In the genomic region with DNA sequence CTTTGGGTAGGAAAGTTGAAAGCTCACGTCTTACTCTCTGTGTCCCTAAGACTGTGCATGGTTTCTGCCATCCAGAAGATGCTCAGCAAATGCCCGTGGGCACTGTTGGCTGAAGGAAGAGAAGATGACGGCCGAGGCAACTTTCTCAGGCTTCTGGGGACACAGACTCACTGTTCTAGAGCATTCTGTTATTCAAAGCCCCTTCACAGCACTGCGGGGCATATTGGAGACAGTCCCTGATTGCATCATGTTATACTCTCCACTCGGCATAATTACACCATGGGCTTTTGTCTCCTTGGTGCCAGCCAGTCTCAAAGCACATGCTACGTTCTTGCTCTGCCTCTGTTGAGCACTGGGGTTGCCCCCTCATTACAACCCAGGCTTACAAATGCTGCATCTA, we compare ENCODE assay signal across 19 mouse cellular contexts. TPM values are rescaled to one million over a fixed set of nuclear protein-coding genes. Genes with fewer than 3 reads are reported as not detected.
A peak's percentile ranks its signal among the peaks of the same experiment; 100 is the strongest.
DNase-seq lines count a peak whose midpoint lies in the region; ATAC-seq and TF ChIP-seq lines count a peak whose summit lies in the region.
"Had no signal": no experiment of that assay in that cellular context is flagged by ENCODE, and none has a peak within 500 bp of the region (broad histone marks: within the 10 kb centered on the region; RNA-seq: fewer than 3 reads in every experiment).

No protein-coding gene starts in this region.

- no peaks in the 10 kb centered on the region for H3K4me1 ChIP-seq in hindbrain, embryonic 14.5 days (replicated peaks; ENCODE audit: control insufficient read depth, insufficient read depth, low read length)
- H3K4me1 ChIP-seq in hindbrain, embryonic 10.5 days (replicated peaks): no peaks in the 10 kb centered on the region
- H3K4me1 ChIP-seq in midbrain, postnatal 0 days (ENCODE audit: insufficient read depth, low read length): no peaks in the 10 kb centered on the region
- no peaks in the 10 kb centered on the region for H3K4me1 ChIP-seq in midbrain, embryonic 13.5 days (replicated peaks)
- H3K4me1 ChIP-seq in hindbrain, embryonic 16.5 days (ENCODE audit: control insufficient read depth, insufficient read depth, low read depth, low read length): no peaks in the 10 kb centered on the region
- H3K4me1 ChIP-seq in neural tube, embryonic 14.5 days (ENCODE audit: control insufficient read depth, insufficient read depth, low read length): peaks cover 3% of the 10 kb centered on the region; the same call in 1 of the 2 replicates
- H3K4me1 ChIP-seq: limb, embryonic 12.5 days; liver, embryonic 12.5 days; megakaryocyte, embryonic 14.5 days had no signal

- ATAC-seq in hindbrain, embryonic 14.5 days (ENCODE audit: low FRiP score): peak; percentile 80
- ATAC-seq in midbrain, postnatal 0 days (ENCODE audit: low FRiP score): peak; percentile 89
- ATAC-seq in midbrain, embryonic 13.5 days: no peak
- ATAC-seq in hindbrain, embryonic 16.5 days: peak; percentile 93
- ATAC-seq in neural tube, embryonic 14.5 days (ENCODE audit: low read depth): peak; percentile 85; the same call in 1 of the 2 replicates
- ATAC-seq: liver, embryonic 12.5 days had no signal

- DNase-seq in hindbrain, embryonic 14.5 days (ENCODE audit: low spot score): no peak
- no peak for DNase-seq in hindbrain, embryonic 10.5 days (ENCODE audit: low spot score)
- DNase-seq in midbrain, postnatal 0 days (ENCODE audit: low spot score): peak; percentile 79
- no peak for DNase-seq in layer of hippocampus, postnatal 25 days (ENCODE audit: extremely low spot score in 1 of 2, low spot score in 1 of 2)
- DNase-seq: cerebellum, adult 2 months; gastrocnemius, postnatal 14 days; kidney, adult 18-20 months; lung, adult 2 months; thymus, postnatal 14 days had no signal

- no peak overlapping the region for H3K27ac ChIP-seq in hindbrain, embryonic 14.5 days
- no peak overlapping the region for H3K27ac ChIP-seq in hindbrain, embryonic 10.5 days
- H3K27ac ChIP-seq in midbrain, postnatal 0 days (ENCODE audit: low read depth, low read length): no peak overlapping the region
- no peak overlapping the region for H3K27ac ChIP-seq in midbrain, embryonic 13.5 days
- no peak overlapping the region for H3K27ac ChIP-seq in hindbrain, embryonic 16.5 days (ENCODE audit: low read depth, low read length)
- H3K27ac ChIP-seq in neural tube, embryonic 14.5 days (ENCODE audit: low read depth, low read length): peak overlapping the region; percentile 2; the same call in 1 of the 2 replicates
- H3K27ac ChIP-seq: heart, embryonic 15.5 days; kidney, postnatal 0 days; left cerebral cortex, adult 2 months; limb, embryonic 12.5 days; liver, embryonic 12.5 days had no signal

- H3K27me3 ChIP-seq in hindbrain, embryonic 14.5 days (ENCODE audit: control insufficient read depth, insufficient read depth, low read length): no peaks in the 10 kb centered on the region
- peaks cover 8% of the 10 kb centered on the region for H3K27me3 ChIP-seq in hindbrain, embryonic 10.5 days (ENCODE audit: insufficient read depth, poor library complexity, severe bottlenecking)
- H3K27me3 ChIP-seq in midbrain, postnatal 0 days (ENCODE audit: insufficient read depth, low read length): peaks cover 5% of the 10 kb centered on the region; the same call in 1 of the 2 replicates
- H3K27me3 ChIP-seq in midbrain, embryonic 13.5 days: peaks cover 13% of the 10 kb centered on the region
- no peaks in the 10 kb centered on the region for H3K27me3 ChIP-seq in hindbrain, embryonic 16.5 days (replicated peaks; ENCODE audit: control insufficient read depth, insufficient read depth, low read length)
- H3K27me3 ChIP-seq in neural tube, embryonic 14.5 days (ENCODE audit: control insufficient read depth, insufficient read depth, low read length): no peaks in the 10 kb centered on the region
- H3K27me3 ChIP-seq: heart, embryonic 15.5 days; megakaryocyte, embryonic 14.5 days had no signal

- H3K4me2 ChIP-seq in hindbrain, embryonic 14.5 days (replicated peaks): no peak overlapping the region
- no peak overlapping the region for H3K4me2 ChIP-seq in midbrain, postnatal 0 days (ENCODE audit: low read depth, low read length, poor library complexity, severe bottlenecking)
- H3K4me2 ChIP-seq in midbrain, embryonic 13.5 days (replicated peaks): no peak overlapping the region
- no peak overlapping the region for H3K4me2 ChIP-seq in hindbrain, embryonic 16.5 days (ENCODE audit: low read length)
- H3K4me2 ChIP-seq in neural tube, embryonic 14.5 days (ENCODE audit: low read depth, low read length): no peak overlapping the region
- H3K4me2 ChIP-seq: heart, embryonic 15.5 days; limb, embryonic 12.5 days; liver, embryonic 12.5 days had no signal

- 63% methylated on average over 7 of the region's 7 CpGs for WGBS in hindbrain, embryonic 14.5 days
- WGBS in hindbrain, embryonic 10.5 days: 81% methylated on average over 7 of the region's 7 CpGs
- whole genome bisulfite sequencing in midbrain, postnatal 0 days: 63% methylated on average over 7 of the region's 7 CpGs
- 76% methylated on average over 7 of the region's 7 CpGs for whole genome bisulfite sequencing in midbrain, embryonic 13.5 days
- 48% methylated on average over 7 of the region's 7 CpGs for WGBS in hindbrain, embryonic 16.5 days
- 58% methylated on average over 7 of the region's 7 CpGs for WGBS in neural tube, embryonic 14.5 days

- no peak overlapping the region for H3K9ac ChIP-seq in hindbrain, embryonic 14.5 days
- H3K9ac ChIP-seq in midbrain, postnatal 0 days (replicated peaks; ENCODE audit: low read length, poor library complexity, severe bottlenecking): no peak overlapping the region
- no peak overlapping the region for H3K9ac ChIP-seq in midbrain, embryonic 13.5 days (replicated peaks)
- no peak overlapping the region for H3K9ac ChIP-seq in hindbrain, embryonic 16.5 days (ENCODE audit: low read depth, low read length)
- H3K9ac ChIP-seq in neural tube, embryonic 14.5 days (replicated peaks; ENCODE audit: low read depth, low read length): no peak overlapping the region
- H3K9ac ChIP-seq: heart, embryonic 15.5 days; limb, embryonic 12.5 days; liver, embryonic 12.5 days had no signal

- no peak for TF ChIP-seq CTCF in midbrain, postnatal 0 days (IDR thresholded peaks at IDR 0.05)

- peaks cover 5% of the 10 kb centered on the region; the same call in 1 of the 2 replicates for H3K9me3 ChIP-seq in hindbrain, embryonic 14.5 days (ENCODE audit: control insufficient read depth, low read length)
- H3K9me3 ChIP-seq in hindbrain, embryonic 10.5 days: 0 out of 2 replicates have a peak, but pooled peaks cover 5% of the 10 kb centered on the region
- H3K9me3 ChIP-seq in midbrain, postnatal 0 days (ENCODE audit: low read length): no peaks in the 10 kb centered on the region
- H3K9me3 ChIP-seq in midbrain, embryonic 13.5 days: no peaks in the 10 kb centered on the region
- H3K9me3 ChIP-seq in hindbrain, embryonic 16.5 days (ENCODE audit: control insufficient read depth, low read length): no peaks in the 10 kb centered on the region
- peaks cover 3% of the 10 kb centered on the region; the same call in 1 of the 2 replicates for H3K9me3 ChIP-seq in neural tube, embryonic 14.5 days (ENCODE audit: control insufficient read depth, low read length)
- H3K9me3 ChIP-seq: heart, embryonic 15.5 days; limb, embryonic 12.5 days; liver, embryonic 12.5 days had no signal

- H3K4me3 ChIP-seq in hindbrain, embryonic 14.5 days (replicated peaks; ENCODE audit: low read length): no peak overlapping the region
- no peak overlapping the region for H3K4me3 ChIP-seq in hindbrain, embryonic 10.5 days
- H3K4me3 ChIP-seq in midbrain, postnatal 0 days (ENCODE audit: low read depth, low read length): no peak overlapping the region
- H3K4me3 ChIP-seq in midbrain, embryonic 13.5 days (replicated peaks): no peak overlapping the region
- H3K4me3 ChIP-seq in hindbrain, embryonic 16.5 days (ENCODE audit: low read length): no peak overlapping the region
- H3K4me3 ChIP-seq in neural tube, embryonic 14.5 days (ENCODE audit: low read depth, low read length): no peak overlapping the region
- H3K4me3 ChIP-seq: heart, embryonic 15.5 days; left cerebral cortex, adult 2 months; limb, embryonic 12.5 days; liver, embryonic 12.5 days; megakaryocyte, embryonic 14.5 days had no signal

- no peaks in the 10 kb centered on the region for H3K36me3 ChIP-seq in hindbrain, embryonic 14.5 days (replicated peaks; ENCODE audit: control insufficient read depth, insufficient read depth)
- no peaks in the 10 kb centered on the region for H3K36me3 ChIP-seq in hindbrain, embryonic 10.5 days
- no peaks in the 10 kb centered on the region for H3K36me3 ChIP-seq in midbrain, postnatal 0 days (ENCODE audit: insufficient read depth, low read length)
- no peaks in the 10 kb centered on the region for H3K36me3 ChIP-seq in midbrain, embryonic 13.5 days
- H3K36me3 ChIP-seq in hindbrain, embryonic 16.5 days (ENCODE audit: control insufficient read depth, insufficient read depth, low read length): no peaks in the 10 kb centered on the region
- H3K36me3 ChIP-seq in neural tube, embryonic 14.5 days (ENCODE audit: control insufficient read depth, insufficient read depth, low read length): no peaks in the 10 kb centered on the region
- H3K36me3 ChIP-seq: heart, embryonic 15.5 days; limb, embryonic 12.5 days; liver, embryonic 12.5 days had no signal

RNA-seq across cellular contexts. Expression of a gene that starts 7.8 kb away (rescaled TPM):
- polyA plus RNA-seq in hindbrain, embryonic 14.5 days (2014; fragmentation: Nextera tagmentation; extraction: Ambion mirVana): 23.2 and 23.5 TPM in 2 replicates
- 6.7 and 13.2 TPM in 2 replicates for polyA plus RNA-seq in hindbrain, embryonic 10.5 days (2016; fragmentation: Nextera tagmentation; extraction: Ambion mirVana)
- 26.0 and 27.2 TPM in 2 replicates for total RNA-seq in midbrain, postnatal 0 days (2014; rRNA removed)
- polyA plus RNA-seq in midbrain, postnatal 0 days (2015; fragmentation: Nextera tagmentation; extraction: Ambion mirVana): 10.7 and 10.8 TPM in 2 replicates
- 22.7 and 33.2 TPM in 2 replicates for polyA plus RNA-seq in midbrain, embryonic 13.5 days (2015; fragmentation: Nextera tagmentation; extraction: Ambion mirVana)
- polyA plus RNA-seq in hindbrain, embryonic 16.5 days (2015; fragmentation: Nextera tagmentation; extraction: Ambion mirVana): 18.9 and 24.3 TPM in 2 replicates
- 28.4 and 30.0 TPM in 2 replicates for polyA plus RNA-seq in neural tube, embryonic 14.5 days (2014; fragmentation: Nextera tagmentation; extraction: Ambion mirVana)
- 1 to 10 TPM; 8.4 to 9.9 TPM for total RNA-seq in layer of hippocampus, postnatal 25 days (2021)
- total RNA-seq: hematopoietic stem cell, adult 5-6 weeks had no signal
